Mouse (Mus musculus): ENCODE measurements at regions not wholly inside any gene's neighbourhood (a gene's known extent, or its start where the extent isn't known, plus 50 kb on each side); places are given as distances from the start of the nearest gene placed in this dataset.
A peak's percentile ranks its signal among the peaks of the same experiment; 100 is the strongest.

- no peak for DNase-seq (ENCODE audit: extremely low spot score, low read depth, low spot score)
These were observed 109.6 kb upstream of the Arrdc4 start for GRCm38 (mm10) chr7:68858471-68859210.

GRCm38 (mm10) chr7:68851981-68852575 lies 103.0 kb upstream of the Arrdc4 start:
- DNase-seq (ENCODE audit: extremely low spot score, low read depth, low spot score), result no peak

- DNase-seq (ENCODE audit: extremely low spot score, low read depth, low spot score), result no peak
These were observed 95.6 kb upstream of the Arrdc4 start for GRCm38 (mm10) chr7:68844606-68845005.

GRCm38 (mm10) chr7:68843374-68843773 lies 94.3 kb upstream of the Arrdc4 start:
- no peak for DNase-seq (ENCODE audit: extremely low spot score, low read depth, low spot score)

GRCm38 (mm10) chr7:68833977-68834791 lies 85.1 kb upstream of the Arrdc4 start:
- no peak for DNase-seq (ENCODE audit: extremely low spot score, low read depth, low spot score)

GRCm38 (mm10) chr7:68833517-68833916 lies 84.5 kb upstream of the Arrdc4 start:
- DNase-seq (ENCODE audit: extremely low spot score, low read depth, low spot score), result no peak

- DNase-seq (ENCODE audit: extremely low spot score, low read depth, low spot score), result peak; percentile 54
These were observed 80.8 kb upstream of the Arrdc4 start for GRCm38 (mm10) chr7:68829861-68830260.

GRCm38 (mm10) chr7:68824399-68824798 lies 75.4 kb upstream of the Arrdc4 start:
- DNase-seq (ENCODE audit: extremely low spot score, low read depth, low spot score), result no peak

- no peak for DNase-seq (ENCODE audit: extremely low spot score, low read depth, low spot score)
These were observed 74.6 kb upstream of the Arrdc4 start for GRCm38 (mm10) chr7:68823646-68824045.

- DNase-seq (ENCODE audit: extremely low spot score, low read depth, low spot score), result no peak
These were observed 74.1 kb upstream of the Arrdc4 start for GRCm38 (mm10) chr7:68823189-68823588.

- no peak for DNase-seq (ENCODE audit: extremely low spot score, low read depth, low spot score)
These were observed 66.0 kb upstream of the Arrdc4 start for GRCm38 (mm10) chr7:68814823-68815666.

- DNase-seq (ENCODE audit: extremely low spot score, low read depth, low spot score), result no peak
These were observed 60.7 kb upstream of the Arrdc4 start for GRCm38 (mm10) chr7:68809782-68810181.

All from hindlimb bud, embryonic 11.5 days (tissue).